In genomic region chr2:32153791-32154119, GRCm38 (mm10) we compare ENCODE assay signal across 8 mouse cellular contexts. TPM values are rescaled to one million over a fixed set of nuclear protein-coding genes. Genes with fewer than 3 reads are reported as not detected.
A peak's percentile ranks its signal among the peaks of the same experiment; 100 is the strongest.
DNase-seq lines count a peak whose midpoint lies in the region; ATAC-seq and TF ChIP-seq lines count a peak whose summit lies in the region.

No protein-coding gene starts in this region.

- intact Hi-C loops in gastrocnemius, adult 2 months (cut with DNase I) = loop anchor here (5.0 kb wide), 2 partner anchors 84 to 134 kb away; partner anchors contain the start of genes Golga2, Pomt1 and Swi5

- no peak for DNase-seq in gastrocnemius, adult 2 months
- DNase-seq in gastrocnemius, adult 18-20 months (ENCODE audit: low spot score) = no peak
- no peak for DNase-seq in neural tube, embryonic 11.5 days (ENCODE audit: low spot score)
- DNase-seq in neural tube, embryonic 10.5 days (ENCODE audit: extremely low spot score, low spot score) = no peak
- no peak for DNase-seq in liver, embryonic 13.5 days
- no peak for DNase-seq in left cerebral cortex, adult 11 months (ENCODE audit: low spot score)
- no peak for DNase-seq in c-Kit-positive CD71-positive TER-119-positive erythroid progenitor cells, embryonic 14.5 days (ENCODE audit: low spot score)

- H3K27ac ChIP-seq in gastrocnemius, adult 2 months = peak overlapping the region; percentile 95
- no peak overlapping the region for H3K27ac ChIP-seq in neural tube, embryonic 11.5 days (ENCODE audit: low read depth, low read length)
- H3K27ac ChIP-seq in liver, embryonic 13.5 days = peak overlapping the region; percentile 95

- peak overlapping the region; percentile 94 for H3K4me3 ChIP-seq in gastrocnemius, adult 2 months
- peak overlapping the region; percentile 95 for H3K4me3 ChIP-seq in neural tube, embryonic 11.5 days (ENCODE audit: low read depth, low read length)
- peak overlapping the region; percentile 94 for H3K4me3 ChIP-seq in liver, embryonic 13.5 days (replicated peaks)

- no peaks in the 10 kb centered on the region for H3K9me3 ChIP-seq in neural tube, embryonic 11.5 days (ENCODE audit: control insufficient read depth, low read length)
- H3K9me3 ChIP-seq in liver, embryonic 13.5 days (replicated peaks) = no peaks in the 10 kb centered on the region

- H3K9ac ChIP-seq in neural tube, embryonic 11.5 days (ENCODE audit: low read length) = peak overlapping the region; percentile 27; the same call in 1 of the 2 replicates
- H3K9ac ChIP-seq in liver, embryonic 13.5 days = peak overlapping the region; percentile 98

- no peaks in the 10 kb centered on the region for H3K27me3 ChIP-seq in neural tube, embryonic 11.5 days (ENCODE audit: control insufficient read depth, insufficient read depth, low read length)
- no peaks in the 10 kb centered on the region for H3K27me3 ChIP-seq in liver, embryonic 13.5 days

- peak overlapping the region; percentile 95 for H3K4me2 ChIP-seq in neural tube, embryonic 11.5 days (ENCODE audit: low read depth)
- peak overlapping the region; percentile 93 for H3K4me2 ChIP-seq in liver, embryonic 13.5 days

- TF ChIP-seq CTCF in gastrocnemius, adult 2 months (IDR thresholded peaks at IDR 0.05) = no peak

- H3K4me1 ChIP-seq in neural tube, embryonic 11.5 days (ENCODE audit: control insufficient read depth, insufficient read depth, low read length) = peaks cover 48% of the 10 kb centered on the region
- peaks cover 80% of the 10 kb centered on the region for H3K4me1 ChIP-seq in liver, embryonic 13.5 days (replicated peaks)

- H3K36me3 ChIP-seq in neural tube, embryonic 11.5 days (ENCODE audit: control insufficient read depth, insufficient read depth, low read length) = no peaks in the 10 kb centered on the region
- 0 out of 2 replicates have a peak, but pooled peaks cover 3% of the 10 kb centered on the region for H3K36me3 ChIP-seq in liver, embryonic 13.5 days

- ATAC-seq in neural tube, embryonic 11.5 days (ENCODE audit: insufficient read depth, low FRiP score, low TSS enrichment) = no peak
- ATAC-seq in liver, embryonic 13.5 days (ENCODE audit: low read depth) = no peak
- no peak for ATAC-seq in monocyte, adult 5-6 weeks (replicated peaks; ENCODE audit: insufficient number of reproducible peaks, low FRiP score, low TSS enrichment, poor library complexity, severe bottlenecking)

- 28% methylated on average over 4 of the region's 4 CpGs for WGBS in neural tube, embryonic 11.5 days
- WGBS in liver, embryonic 13.5 days (ENCODE audit: insufficient replicate concordance) = 49% methylated on average over 4 of the region's 4 CpGs

RNA-seq across cellular contexts. Expression of gene Prrc2b, which starts 2.9 kb away (rescaled TPM):
- total RNA-seq in gastrocnemius, adult 2 months (2021) = 10 to 100 TPM; 76.4 to 86.9 TPM
- total RNA-seq in gastrocnemius, adult 18-20 months (2021) = 10 to 100 TPM; 78.4 to 79.7 TPM
- 73.9 and 81.1 TPM in 2 replicates for polyA plus RNA-seq in neural tube, embryonic 11.5 days (2014; fragmentation: Nextera tagmentation; extraction: Ambion mirVana)
- polyA plus RNA-seq in liver, embryonic 13.5 days (2015; fragmentation: Nextera tagmentation; extraction: Ambion mirVana) = 6.8 and 7.7 TPM in 2 replicates
- total RNA-seq in monocyte, adult 5-6 weeks (2017) = 13.3 to 55.4 TPM (median 22.1 TPM) in 3 replicates

RNA-seq across cellular contexts. Expression of gene Plpp7, which starts 58.4 kb away (rescaled TPM):
- 100 to 1,000 TPM; 109 to 120 TPM for total RNA-seq in gastrocnemius, adult 2 months (2021)
- 100 to 1,000 TPM; 105 to 121 TPM for total RNA-seq in gastrocnemius, adult 18-20 months (2021)
- 8.9 and 9.3 TPM in 2 replicates for polyA plus RNA-seq in neural tube, embryonic 11.5 days (2014; fragmentation: Nextera tagmentation; extraction: Ambion mirVana)
- 2.0 and 2.2 TPM in 2 replicates for polyA plus RNA-seq in liver, embryonic 13.5 days (2015; fragmentation: Nextera tagmentation; extraction: Ambion mirVana)
- total RNA-seq in monocyte, adult 5-6 weeks (2017) = 1.2 TPM in 1 of 3 replicates, not detected in the others

Comparison
In these comparisons a context has a peak if more than half of its experiments do, and no peak if none do; other contexts are left out.
1. RNA of gene Plpp7, which starts 58.4 kb away (total RNA-seq): 105 to 121 TPM in gastrocnemius, adult 18-20 months and 109 to 120 TPM in gastrocnemius, adult 2 months; 1.2 TPM in monocyte, adult 5-6 weeks; every median in the first group is over 10 times any median in the second.
2. Peak in every context shown above with its lines, with median percentiles within 50 percentile points of each other: H3K4me3 ChIP-seq.